Mouse (Mus musculus): ENCODE results near the gene Mical2.

The Mical2 gene

DNA sequence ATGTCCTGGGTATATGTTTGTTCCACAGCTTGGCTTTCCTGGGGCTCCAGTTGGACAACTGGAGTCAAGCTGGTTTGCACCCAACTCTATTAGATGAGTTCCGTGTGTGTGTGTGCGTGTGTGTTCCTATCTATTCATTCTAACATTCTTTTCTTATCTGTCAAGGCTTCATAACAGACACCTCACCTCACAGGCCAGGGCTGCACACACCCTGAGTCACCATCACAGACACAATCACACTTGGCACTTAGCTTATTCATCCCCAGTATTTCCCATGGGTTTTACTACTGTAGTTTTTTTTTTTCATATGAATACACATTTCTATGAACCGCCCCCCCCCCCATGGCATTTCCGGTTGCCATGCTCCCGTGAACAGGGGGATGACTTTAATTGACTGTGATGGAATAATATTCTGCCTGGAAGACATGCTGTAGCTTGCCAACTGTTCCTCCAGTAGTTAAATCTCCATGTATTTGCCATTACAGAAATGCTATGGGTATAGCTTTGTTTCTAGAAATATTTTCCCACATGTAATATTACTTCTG lies 230.0 kb downstream of the Mical2 start:
- no peak for DNase-seq (ENCODE audit: low spot score)

DNA sequence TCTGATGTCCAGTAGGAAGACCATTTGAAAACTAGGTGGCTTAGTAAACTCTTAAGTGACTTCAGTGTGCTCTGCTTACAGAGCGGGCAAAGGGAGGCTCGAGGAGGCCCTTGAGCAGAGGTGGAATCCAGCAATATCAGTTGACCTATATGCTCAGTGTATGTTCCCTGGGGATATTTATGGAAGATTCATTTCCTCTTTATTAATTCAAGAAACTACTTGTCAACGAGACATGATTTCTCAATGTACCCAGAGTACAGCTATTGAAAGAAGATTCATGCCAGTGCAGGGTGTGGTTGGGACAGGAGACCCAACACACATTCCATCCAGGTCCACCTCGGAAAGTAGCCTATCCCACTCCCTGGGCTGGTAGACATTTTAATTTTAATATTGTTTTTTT lies 231.7 kb downstream of the Mical2 start:
- no peak for DNase-seq (ENCODE audit: low spot score)

GRCm38 (mm10) chr7:112457920-112458319 lies 232.3 kb downstream of the Mical2 start:
- no peak for DNase-seq (ENCODE audit: low spot score)

DNA sequence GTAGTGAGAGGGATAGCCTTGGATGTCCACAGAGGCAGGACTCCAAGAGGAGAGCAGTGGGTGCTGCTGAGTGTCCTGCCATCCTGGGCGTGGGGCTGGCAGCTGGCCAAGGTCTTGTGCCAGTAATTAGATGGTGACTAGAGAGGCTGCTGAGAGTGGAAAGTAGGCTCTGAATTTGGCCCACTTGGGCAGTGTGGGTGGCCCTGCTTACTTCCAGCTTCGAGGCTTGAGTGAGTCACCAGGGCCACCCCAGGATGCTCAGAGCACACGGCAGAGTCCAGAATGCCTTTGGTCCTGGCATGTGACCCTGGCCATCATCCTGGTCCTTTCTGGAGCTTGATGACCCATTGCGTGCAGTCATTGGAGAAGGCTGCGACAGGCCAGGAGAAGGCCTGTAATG lies 232.8 kb downstream of the Mical2 start:
- DNase-seq (ENCODE audit: low spot score), result no peak
